Mouse (Mus musculus) retina, adult 2 months (tissue): Measurements from ENCODE around the gene Hist1h3c.
"Not testable (repeated sequence)": the region's sequence is repeated elsewhere in the genome, so short reads cannot be mapped to it uniquely, and the experiment has no call there.

Experiments
- DNase-seq: peaks from one replicate; pipeline ENCODE4 v3.0.0-alpha.2; 2012; ENCODE audit warnings: low read depth, low spot score

Hist1h3c gene

DNA sequence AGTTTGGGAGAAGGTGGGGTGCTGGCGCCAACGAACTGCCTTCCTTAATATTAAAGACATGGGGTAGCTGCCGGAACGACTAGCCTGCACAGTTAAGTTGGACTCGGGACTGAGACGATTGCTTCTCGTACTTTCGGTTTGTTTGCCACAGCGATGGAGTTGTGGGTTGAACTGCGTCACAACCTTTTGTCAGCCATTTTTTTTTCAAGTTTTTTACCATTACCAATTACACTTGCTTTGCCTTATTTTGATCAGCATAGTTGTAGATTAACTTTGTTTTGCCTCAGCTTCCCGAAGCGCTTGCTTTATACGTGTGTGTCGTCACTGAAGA is 5.5 kb downstream of the Hist1h3c start:
- DNase-seq: no peak

- DNase-seq: peak; percentile 82
Observed at GRCm38 (mm10) chr13:23739069-23739921, 6.1 kb downstream of the Hist1h3c start.

DNA sequence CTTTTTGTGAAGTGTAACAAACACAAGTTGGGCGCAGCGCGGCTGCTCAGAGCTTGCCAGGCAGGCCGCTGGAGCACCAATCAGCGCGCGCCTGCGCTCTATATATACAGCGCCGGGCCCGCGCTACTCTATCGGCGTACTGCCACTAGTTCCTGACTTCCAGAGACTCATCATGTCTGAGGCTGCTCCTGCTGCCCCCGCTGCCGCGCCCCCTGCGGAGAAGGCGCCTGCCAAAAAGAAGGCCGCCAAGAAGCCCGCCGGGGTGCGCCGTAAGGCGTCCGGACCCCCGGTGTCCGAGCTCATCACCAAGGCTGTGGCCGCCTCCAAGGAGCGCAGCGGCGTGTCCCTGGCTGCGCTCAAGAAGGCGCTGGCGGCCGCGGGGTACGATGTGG is 6.7 kb downstream of the Hist1h3c start, which contains the start of gene Hist1h1c:
Hist1h1c (plus strand) TSS at position 132 of the 392 bp plus-strand sequence.
- peak; percentile 68 for DNase-seq

- no peak for DNase-seq
Observed at GRCm38 (mm10) chr13:23738041-23738440, 7.4 kb downstream of the Hist1h3c start.

- no peak for DNase-seq
Observed at GRCm38 (mm10) chr13:23737091-23737490, 8.3 kb downstream of the Hist1h3c start.

DNA sequence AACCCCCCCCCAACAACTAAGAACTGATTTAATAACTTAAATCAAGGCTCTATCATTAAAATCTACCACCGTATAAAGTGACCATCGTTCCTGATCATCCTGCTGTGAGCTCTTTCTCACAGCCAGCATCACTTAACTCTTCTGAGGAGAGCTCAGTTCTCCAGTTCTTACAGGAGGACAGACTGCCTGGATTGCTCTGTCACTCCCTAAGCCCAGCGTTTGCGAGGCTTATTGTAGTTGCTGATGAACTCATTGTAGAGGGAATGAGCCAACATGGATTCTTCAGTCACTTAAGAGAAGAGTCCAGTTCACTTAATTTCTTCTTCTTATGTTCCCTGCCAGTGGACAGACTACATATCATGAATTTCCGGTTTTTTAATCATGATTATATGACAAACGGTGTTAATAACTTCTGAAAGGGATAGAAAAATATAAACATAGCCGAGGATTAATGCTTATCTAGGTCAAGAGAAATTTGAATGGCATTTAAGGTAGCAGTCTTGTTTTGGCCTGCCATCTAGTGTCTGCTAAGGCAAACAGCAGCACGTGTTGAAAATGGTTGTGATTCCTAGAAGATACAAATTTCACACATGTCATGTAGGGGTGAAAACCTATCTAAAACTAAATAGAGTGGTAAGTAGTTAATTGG is 13.1 kb downstream of the Hist1h3c start:
- peak; percentile 57 for DNase-seq

- DNase-seq: no peak
Observed at GRCm38 (mm10) chr13:23730479-23730878, 14.9 kb downstream of the Hist1h3c start.

GRCm38 (mm10) chr13:23729706-23730105 is 15.7 kb downstream of the Hist1h3c start:
- no peak for DNase-seq

- no peak for DNase-seq
Observed at GRCm38 (mm10) chr13:23729192-23729525, 16.2 kb downstream of the Hist1h3c start.

DNA sequence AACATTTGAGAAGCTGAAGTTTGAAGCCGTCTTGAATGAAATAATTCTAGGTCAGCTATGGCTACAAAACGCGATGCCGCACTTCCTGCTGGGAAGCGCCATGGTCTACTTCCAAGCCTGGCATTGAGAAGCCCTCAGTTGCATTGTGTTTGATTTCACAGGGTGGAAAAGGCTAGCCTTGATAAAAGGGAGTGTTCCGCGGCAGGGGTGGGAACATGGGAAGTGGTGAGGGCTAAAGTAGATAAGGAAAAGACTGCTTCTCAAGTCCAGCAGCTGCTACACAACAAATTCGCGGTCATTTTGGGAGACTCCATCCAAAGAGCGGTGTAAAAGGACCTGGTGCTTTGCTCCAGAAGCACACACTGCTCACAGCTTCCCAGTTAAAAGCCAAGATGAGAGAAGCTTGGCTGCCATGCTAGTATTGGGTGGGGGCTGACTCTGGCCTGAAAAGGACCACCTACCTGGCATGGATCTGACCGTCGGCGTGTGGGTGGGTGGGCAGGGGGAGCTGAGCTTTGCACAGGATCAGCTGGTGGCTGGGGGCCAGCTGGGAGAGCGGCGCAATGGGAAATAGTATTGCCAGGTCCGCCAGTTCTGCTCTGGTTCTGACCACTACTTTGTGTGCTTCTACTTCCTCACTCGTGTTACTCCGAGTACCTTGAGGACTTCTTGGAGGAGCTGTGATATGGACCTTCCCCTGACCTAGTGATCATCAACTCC is 16.8 kb downstream of the Hist1h3c start:
- DNase-seq: no peak

DNA sequence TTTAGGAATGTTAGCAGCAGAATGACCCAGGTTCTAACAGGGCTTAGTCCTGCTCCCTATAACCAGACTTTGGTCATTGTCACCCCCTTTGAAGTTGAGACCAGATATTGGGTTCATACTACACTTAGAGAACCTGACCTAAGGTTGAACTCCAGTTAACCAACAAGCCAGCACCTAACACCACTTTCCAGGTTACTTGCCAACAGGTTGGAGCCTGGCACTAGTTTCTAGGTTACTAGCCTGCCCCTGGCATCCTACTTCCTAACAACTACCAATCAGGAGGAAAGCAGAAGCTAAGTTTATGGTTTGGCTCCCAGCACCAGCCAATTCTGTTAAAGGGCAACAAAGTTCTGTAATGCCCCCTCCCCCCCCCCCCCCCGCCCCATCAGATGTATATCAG is 20.2 kb downstream of the Hist1h3c start:
- DNase-seq: no peak

- DNase-seq: no peak
Observed at GRCm38 (mm10) chr13:23724239-23724638, 21.2 kb downstream of the Hist1h3c start.

GRCm38 (mm10) chr13:23717593-23718245 is 27.7 kb downstream of the Hist1h3c start:
- DNase-seq: not testable (repeated sequence)

- DNase-seq: no peak
Observed at GRCm38 (mm10) chr13:23717176-23717575, 28.2 kb downstream of the Hist1h3c start.

DNA sequence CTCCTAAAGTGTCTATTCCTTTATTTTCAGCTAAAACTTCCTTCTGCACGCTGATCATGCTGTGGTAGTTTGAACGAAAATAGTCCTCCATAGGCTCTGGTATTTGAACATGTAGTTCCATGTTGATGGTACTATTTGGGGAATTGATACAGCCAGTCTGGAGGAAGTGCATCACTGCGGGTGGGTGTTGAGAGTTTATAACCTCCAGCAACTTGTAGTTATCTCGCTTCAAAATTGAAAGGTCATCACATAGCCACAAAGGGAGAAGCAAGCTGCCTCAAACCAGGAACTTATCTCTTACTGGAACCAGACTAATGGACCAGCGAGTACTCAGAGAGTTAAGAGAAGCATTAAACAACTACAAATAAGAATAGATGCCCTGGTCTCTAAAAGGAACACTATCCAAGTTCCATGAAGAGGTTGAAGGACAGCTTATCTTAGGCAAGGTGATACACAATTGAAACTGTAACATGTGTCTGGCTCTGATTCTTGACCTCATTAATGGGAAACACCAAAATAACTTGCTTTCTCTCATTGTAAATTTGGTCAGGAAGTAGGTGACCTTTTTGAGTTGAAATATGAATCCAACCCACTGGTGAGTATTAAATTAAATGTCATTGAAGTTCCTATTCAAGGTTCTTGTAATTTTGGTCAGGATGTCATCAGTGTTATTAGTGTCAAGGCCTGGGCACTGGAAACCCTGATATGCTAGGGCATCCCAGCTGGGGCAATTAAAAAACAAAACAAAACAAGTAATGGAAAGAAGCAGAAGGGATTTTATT is 28.9 kb downstream of the Hist1h3c start:
- no peak for DNase-seq

DNA sequence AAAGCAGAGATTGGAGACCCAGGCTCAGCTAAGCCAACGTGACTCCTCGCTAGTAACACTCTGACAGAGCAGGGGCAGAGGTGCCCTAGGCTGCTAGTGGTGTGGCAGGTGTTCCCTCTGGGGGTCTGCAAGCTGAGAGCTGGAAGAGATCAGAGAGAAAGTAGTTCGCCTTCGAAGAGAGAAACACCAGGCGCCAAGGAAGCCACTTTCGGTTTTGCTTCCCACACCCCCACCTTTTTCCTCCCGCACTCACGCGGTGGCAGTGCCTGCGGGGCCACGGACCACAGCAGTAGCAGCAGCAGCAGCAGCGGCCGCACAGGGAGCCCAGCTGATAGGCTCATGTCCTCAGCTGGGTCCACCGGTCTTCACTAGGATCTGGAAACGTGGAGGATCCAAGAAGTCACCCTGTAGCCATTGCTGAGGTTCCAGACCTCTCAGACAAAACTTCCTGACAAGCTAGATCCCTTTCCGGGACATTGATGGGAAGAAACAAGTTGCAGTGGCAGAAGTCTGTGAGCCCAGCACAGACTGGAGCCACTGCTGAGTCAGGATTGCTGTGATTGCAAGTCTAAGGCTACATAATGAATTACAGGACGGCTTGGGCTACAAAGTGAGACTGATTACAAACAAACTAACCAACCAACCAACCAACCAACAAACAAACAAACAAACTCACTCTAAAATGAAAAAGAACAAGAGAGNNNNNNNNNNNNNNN is 34.9 kb downstream of the Hist1h3c start, which contains the start of gene Hfe:
Hfe (minus strand) TSS at position 481 of the 716 bp plus-strand sequence.
- no peak for DNase-seq

DNA sequence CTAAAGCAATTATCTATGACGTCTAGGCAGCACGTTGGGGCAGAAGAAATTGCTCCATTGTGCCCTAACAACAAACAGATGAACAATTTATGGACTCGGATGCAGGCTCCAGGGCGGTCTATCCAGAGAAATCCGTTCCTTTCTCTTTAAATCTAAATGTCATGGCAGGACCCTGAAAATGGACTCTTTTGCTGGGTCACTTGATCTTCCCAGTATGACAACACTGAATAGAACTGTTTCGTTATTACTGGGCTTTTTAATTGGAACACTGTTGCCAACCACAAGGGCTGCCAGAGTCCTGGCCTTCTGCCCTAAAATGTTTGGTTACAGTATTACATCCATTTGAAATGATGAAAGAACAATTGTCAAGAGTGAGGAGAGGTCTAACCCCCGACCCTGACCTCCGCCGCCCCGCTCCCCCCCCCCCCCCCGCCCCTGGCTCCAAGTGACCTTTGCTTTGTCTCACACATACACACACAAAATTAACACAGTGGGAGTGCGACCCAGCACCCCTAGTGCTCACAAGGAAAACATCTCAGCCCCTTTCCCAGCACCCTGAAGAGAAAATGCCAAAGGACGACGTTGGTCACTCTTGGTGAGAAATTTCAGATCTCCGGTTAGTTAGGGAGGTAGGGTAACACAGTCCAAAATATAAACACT is 35.6 kb downstream of the Hist1h3c start:
- no peak for DNase-seq

- no peak for DNase-seq
Observed at GRCm38 (mm10) chr13:23708654-23709053, 36.7 kb downstream of the Hist1h3c start.

DNA sequence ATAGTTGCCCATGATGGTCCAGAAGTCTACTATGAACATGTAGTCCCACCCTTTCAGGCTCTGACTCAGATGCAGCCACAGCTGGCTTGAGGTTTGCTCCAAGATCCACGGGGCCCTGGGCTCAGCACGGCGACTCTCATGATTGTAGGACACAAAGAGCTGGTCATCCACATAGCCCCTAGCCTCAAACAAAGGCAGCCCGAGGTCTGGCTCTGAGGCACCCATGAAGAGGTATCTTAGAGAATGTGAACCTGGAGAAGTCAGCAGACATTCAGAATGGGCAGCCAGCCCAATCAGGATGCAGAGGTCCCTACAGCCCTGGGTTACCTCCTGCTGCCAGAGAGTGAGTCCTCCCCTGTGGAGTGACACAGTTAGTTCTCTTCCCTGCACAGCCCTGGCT is 37.4 kb downstream of the Hist1h3c start:
- no peak for DNase-seq

GRCm38 (mm10) chr13:23706771-23707170 is 38.6 kb downstream of the Hist1h3c start:
- DNase-seq: no peak
